Mouse (Mus musculus) embryonic facial prominence, embryonic 13.5 days (tissue): ENCODE measurements at regions not wholly inside any gene's neighbourhood (a gene's known extent, or its start where the extent isn't known, plus 50 kb on each side); places are given as distances from the start of the nearest gene placed in this dataset.

Source experiments
- ATAC-seq: fragments of 200-750 bp; cut with Nextera tagmentation; 2 replicates; pipeline ENCODE4 v1.8.0; 2017; ENCODE audit warnings: low read depth; ENCODE audit not compliant: insufficient number of reproducible peaks, insufficient read depth, low FRiP score, low TSS enrichment
- H3K27ac ChIP-seq: fragments of 300-500 bp; sonication (generic); 2 replicates; pipeline ENCODE4 v1.5.1; 2015; ENCODE audit warnings: moderate library complexity, mild to moderate bottlenecking, inconsistent platforms
- H3K27me3 ChIP-seq: fragments of 300-500 bp; sonication (generic); 2 replicates; pipeline ENCODE4 v1.6.1; 2015; ENCODE audit warnings: mild to moderate bottlenecking, inconsistent platforms
- H3K36me3 ChIP-seq: fragments of 300-500 bp; sonication (generic); 2 replicates; pipeline ENCODE4 v1.6.1; 2015; ENCODE audit warnings: mild to moderate bottlenecking, inconsistent platforms
- H3K4me1 ChIP-seq: fragments of 300-500 bp; sonication (generic); 2 replicates; pipeline ENCODE4 v1.6.1; 2015; ENCODE audit warnings: inconsistent platforms
- H3K4me2 ChIP-seq: fragments of 300-500 bp; sonication (generic); 2 replicates; pipeline ENCODE4 v1.6.1; 2015; ENCODE audit warnings: moderate library complexity, mild to moderate bottlenecking, inconsistent platforms
- H3K4me3 ChIP-seq: fragments of 300-500 bp; sonication (generic); 2 replicates; pipeline ENCODE4 v1.5.1; 2015; ENCODE audit warnings: mild to moderate bottlenecking, inconsistent platforms
- H3K9ac ChIP-seq: fragments of 300-500 bp; sonication (generic); 2 replicates; pipeline ENCODE4 v1.6.1; 2015; ENCODE audit warnings: mild to moderate bottlenecking, inconsistent platforms
- H3K9me3 ChIP-seq: fragments of 300-500 bp; sonication (generic); 2 replicates; pipeline ENCODE4 v1.6.1; 2016; ENCODE audit warnings: inconsistent platforms
- WGBS: fragments of 180-500 bp; shearing (Covaris S2); methylation state at CpG from one replicate; pipeline ENCODE4 v1.1.7; 2015; ENCODE audit warnings: mixed read lengths; 5-methylcytosine and 5-hydroxymethylcytosine counted together

GRCm38 (mm10) chr12:112336691-112337295 is 152.5 kb upstream of the A530016L24Rik start:
- 77% methylated on average over 9 of the region's 9 CpGs for WGBS
- Histone ChIP-seq H3K4me1 (peaks cover 61% of the 10 kb centered on the region), H3K4me2 (no peak overlapping the region), H3K9ac (no peak overlapping the region), H3K4me3 (no peak overlapping the region), H3K9me3 (no peaks in the 10 kb centered on the region), H3K36me3 (no peaks in the 10 kb centered on the region), H3K27me3 (no peaks in the 10 kb centered on the region), H3K27ac (no peak overlapping the region)
- ATAC-seq: no peak

- Histone ChIP-seq H3K4me3 (no peak overlapping the region), H3K36me3 (no peaks in the 10 kb centered on the region), H3K27me3 (no peaks in the 10 kb centered on the region), H3K9ac (no peak overlapping the region), H3K4me2 (no peak overlapping the region), H3K9me3 (no peaks in the 10 kb centered on the region), H3K27ac (no peak overlapping the region), H3K4me1 (peaks cover 55% of the 10 kb centered on the region)
- WGBS: 77% methylated on average over 11 of the region's 11 CpGs
- no peak for ATAC-seq
Observed at GRCm38 (mm10) chr12:112337443-112337842, 151.8 kb upstream of the A530016L24Rik start.

- Histone ChIP-seq H3K27ac (no peak overlapping the region), H3K9ac (no peak overlapping the region), H3K4me1 (peaks cover 42% of the 10 kb centered on the region), H3K4me3 (no peak overlapping the region), H3K4me2 (no peak overlapping the region), H3K27me3 (no peaks in the 10 kb centered on the region), H3K36me3 (no peaks in the 10 kb centered on the region), H3K9me3 (no peaks in the 10 kb centered on the region)
- 67% methylated on average over 15 of the region's 15 CpGs for WGBS
- no peak for ATAC-seq
Observed at GRCm38 (mm10) chr12:112338976-112339375, 150.3 kb upstream of the A530016L24Rik start.

- Histone ChIP-seq H3K9ac (no peak overlapping the region), H3K4me3 (no peak overlapping the region), H3K36me3 (no peaks in the 10 kb centered on the region), H3K9me3 (no peaks in the 10 kb centered on the region), H3K4me2 (no peak overlapping the region), H3K4me1 (peaks cover 42% of the 10 kb centered on the region), H3K27ac (no peak overlapping the region), H3K27me3 (no peaks in the 10 kb centered on the region)
- ATAC-seq: no peak
- 74% methylated on average over 11 of the region's 11 CpGs for WGBS
Observed at GRCm38 (mm10) chr12:112339481-112340179, 149.6 kb upstream of the A530016L24Rik start.

- Histone ChIP-seq H3K36me3 (no peaks in the 10 kb centered on the region), H3K4me1 (peaks cover 38% of the 10 kb centered on the region), H3K27ac (no peak overlapping the region), H3K4me2 (no peak overlapping the region), H3K9ac (no peak overlapping the region), H3K9me3 (no peaks in the 10 kb centered on the region), H3K4me3 (no peak overlapping the region), H3K27me3 (no peaks in the 10 kb centered on the region)
- 66% methylated on average over 5 of the region's 5 CpGs for WGBS
- ATAC-seq: no peak
Observed at GRCm38 (mm10) chr12:112340248-112340647, 149.0 kb upstream of the A530016L24Rik start.

GRCm38 (mm10) chr12:112341726-112342469 is 147.3 kb upstream of the A530016L24Rik start:
- 79% methylated on average over 8 of the region's 8 CpGs for WGBS
- ATAC-seq: no peak
- no peaks in the 10 kb centered on the region for H3K9me3 ChIP-seq
- no peak overlapping the region for H3K27ac ChIP-seq
- no peaks in the 10 kb centered on the region for H3K27me3 ChIP-seq
- peaks cover 27% of the 10 kb centered on the region for H3K4me1 ChIP-seq
- H3K4me3 ChIP-seq: no peak overlapping the region
- H3K36me3 ChIP-seq: no peaks in the 10 kb centered on the region
- H3K9ac ChIP-seq: no peak overlapping the region
- H3K4me2 ChIP-seq: no peak overlapping the region

- no peak overlapping the region for H3K27ac ChIP-seq
- 85% methylated on average over 3 of the region's 3 CpGs for WGBS
- no peaks in the 10 kb centered on the region for H3K36me3 ChIP-seq
- ATAC-seq: no peak
- H3K27me3 ChIP-seq: no peaks in the 10 kb centered on the region
- H3K9ac ChIP-seq: no peak overlapping the region
- no peak overlapping the region for H3K4me3 ChIP-seq
- H3K9me3 ChIP-seq: no peaks in the 10 kb centered on the region
- peaks cover 24% of the 10 kb centered on the region for H3K4me1 ChIP-seq
- H3K4me2 ChIP-seq: no peak overlapping the region
Observed at GRCm38 (mm10) chr12:112343064-112343463, 146.2 kb upstream of the A530016L24Rik start.

GRCm38 (mm10) chr12:112344285-112344684 is 145.0 kb upstream of the A530016L24Rik start:
- H3K9me3 ChIP-seq: no peaks in the 10 kb centered on the region
- no peaks in the 10 kb centered on the region for H3K27me3 ChIP-seq
- no peak for ATAC-seq
- WGBS: 45% methylated on average over 10 of the region's 10 CpGs
- no peak overlapping the region for H3K4me3 ChIP-seq
- H3K4me1 ChIP-seq: peaks cover 21% of the 10 kb centered on the region
- no peak overlapping the region for H3K4me2 ChIP-seq
- no peak overlapping the region for H3K27ac ChIP-seq
- H3K36me3 ChIP-seq: no peaks in the 10 kb centered on the region
- no peak overlapping the region for H3K9ac ChIP-seq

GRCm38 (mm10) chr12:112345797-112346196 is 143.5 kb upstream of the A530016L24Rik start:
- WGBS: 72% methylated on average over 5 of the region's 5 CpGs
- H3K9me3 ChIP-seq: no peaks in the 10 kb centered on the region
- H3K9ac ChIP-seq: no peak overlapping the region
- ATAC-seq: no peak
- H3K36me3 ChIP-seq: no peaks in the 10 kb centered on the region
- no peak overlapping the region for H3K4me3 ChIP-seq
- H3K27me3 ChIP-seq: no peaks in the 10 kb centered on the region
- H3K4me1 ChIP-seq: peaks cover 27% of the 10 kb centered on the region
- H3K4me2 ChIP-seq: no peak overlapping the region
- no peak overlapping the region for H3K27ac ChIP-seq

- 94% methylated on average over 9 of the region's 9 CpGs for WGBS
- no peak overlapping the region for H3K4me2 ChIP-seq
- H3K27ac ChIP-seq: no peak overlapping the region
- H3K9me3 ChIP-seq: no peaks in the 10 kb centered on the region
- H3K9ac ChIP-seq: no peak overlapping the region
- no peak overlapping the region for H3K4me3 ChIP-seq
- H3K4me1 ChIP-seq: peaks cover 30% of the 10 kb centered on the region
- no peaks in the 10 kb centered on the region for H3K36me3 ChIP-seq
- H3K27me3 ChIP-seq: no peaks in the 10 kb centered on the region
- ATAC-seq: no peak
Observed at GRCm38 (mm10) chr12:112348116-112348515, 141.1 kb upstream of the A530016L24Rik start.

GRCm38 (mm10) chr12:112349676-112350318 is 139.5 kb upstream of the A530016L24Rik start:
- peak overlapping the region; percentile 62 for H3K27ac ChIP-seq
- 54% methylated on average over 17 of the region's 17 CpGs for WGBS
- peak overlapping the region; percentile 52 for H3K9ac ChIP-seq
- H3K4me2 ChIP-seq: no peak overlapping the region
- H3K9me3 ChIP-seq: no peaks in the 10 kb centered on the region
- 0 out of 2 replicates have a peak, but pooled peaks have one; percentile 48 for ATAC-seq
- H3K36me3 ChIP-seq: no peaks in the 10 kb centered on the region
- no peak overlapping the region for H3K4me3 ChIP-seq
- peaks cover 19% of the 10 kb centered on the region for H3K4me1 ChIP-seq
- no peaks in the 10 kb centered on the region for H3K27me3 ChIP-seq
